Mouse (Mus musculus) midbrain, embryonic 10.5 days (tissue): ENCODE measurements at regions not wholly inside any gene's neighbourhood (a gene's known extent, or its start where the extent isn't known, plus 50 kb on each side); places are given as distances from the start of the nearest gene placed in this dataset.
A peak's percentile ranks its signal among the peaks of the same experiment; 100 is the strongest.

Experiments
- DNase-seq: peaks from one replicate; pipeline ENCODE4 v3.0.0-alpha.2; 2017; ENCODE audit warnings: low spot score
- H3K27ac ChIP-seq: fragments of 300-500 bp; sonication (generic); replicated peaks from 2 replicates; pipeline ENCODE4 v1.5.1; 2016; ENCODE audit warnings: mild to moderate bottlenecking
- H3K27me3 ChIP-seq: fragments of 300-500 bp; sonication (generic); 2 replicates; pipeline ENCODE4 v1.6.1; 2016; ENCODE audit warnings: low read depth, mild to moderate bottlenecking; ENCODE audit not compliant: poor library complexity, severe bottlenecking
- H3K36me3 ChIP-seq: fragments of 300-500 bp; sonication (generic); 2 replicates; pipeline ENCODE4 v1.6.1; 2016; ENCODE audit warnings: mild to moderate bottlenecking, moderate library complexity
- H3K4me1 ChIP-seq: fragments of 300-500 bp; sonication (generic); 2 replicates; pipeline ENCODE4 v1.6.1; 2016
- H3K4me3 ChIP-seq: fragments of 300-500 bp; sonication (generic); 2 replicates; pipeline ENCODE4 v1.5.1; 2016; ENCODE audit warnings: mild to moderate bottlenecking, moderate library complexity
- H3K9me3 ChIP-seq: fragments of 300-500 bp; sonication (generic); replicated peaks from 2 replicates; pipeline ENCODE4 v1.6.1; 2016; ENCODE audit warnings: mild to moderate bottlenecking
- WGBS: fragments of 180-500 bp; shearing (Covaris S2); methylation state at CpG from one replicate; pipeline ENCODE4 v1.1.7; 2016; 5-methylcytosine and 5-hydroxymethylcytosine counted together

DNA sequence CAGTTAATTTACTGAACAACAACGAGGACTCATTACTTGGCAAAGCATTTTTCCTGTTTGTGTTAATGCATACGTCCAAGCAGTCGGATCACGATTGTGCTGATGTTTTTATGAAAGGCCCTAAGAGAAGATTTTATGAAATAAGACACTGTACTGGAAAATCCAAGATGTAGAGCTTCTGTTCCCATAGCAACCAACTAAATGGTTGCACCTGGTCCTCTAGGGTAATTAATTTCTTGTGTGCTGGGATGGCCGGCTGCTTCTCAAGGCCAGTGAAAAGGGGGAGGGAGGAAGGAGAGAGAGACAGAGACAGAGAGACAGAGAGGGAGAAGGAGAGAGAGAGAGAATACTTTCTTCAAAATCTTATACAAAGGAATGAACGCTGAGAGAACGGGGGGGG lies 156.6 kb downstream of the Fam124b start:
- no peak overlapping the region for H3K27ac ChIP-seq
- no peaks in the 10 kb centered on the region for H3K27me3 ChIP-seq
- H3K4me1 ChIP-seq: no peaks in the 10 kb centered on the region
- WGBS: 80% methylated on average over 7 of the region's 7 CpGs
- no peak overlapping the region for H3K4me3 ChIP-seq
- no peaks in the 10 kb centered on the region for H3K9me3 ChIP-seq
- DNase-seq: no peak
- no peaks in the 10 kb centered on the region for H3K36me3 ChIP-seq

- no peaks in the 10 kb centered on the region for H3K27me3 ChIP-seq
- DNase-seq: no peak
- H3K4me3 ChIP-seq: no peak overlapping the region
- no peak overlapping the region for H3K27ac ChIP-seq
- H3K4me1 ChIP-seq: no peaks in the 10 kb centered on the region
- WGBS: 93% methylated on average over 10 of the region's 10 CpGs
- no peaks in the 10 kb centered on the region for H3K36me3 ChIP-seq
- H3K9me3 ChIP-seq: no peaks in the 10 kb centered on the region
Observed at GRCm38 (mm10) chr1:80045141-80045540, 173.1 kb downstream of the Fam124b start.

GRCm38 (mm10) chr1:80040409-80040808 lies 177.9 kb downstream of the Fam124b start:
- no peaks in the 10 kb centered on the region for H3K4me1 ChIP-seq
- no peak overlapping the region for H3K4me3 ChIP-seq
- no peaks in the 10 kb centered on the region for H3K9me3 ChIP-seq
- WGBS: 94% methylated on average over 3 of the region's 3 CpGs
- no peaks in the 10 kb centered on the region for H3K36me3 ChIP-seq
- H3K27me3 ChIP-seq: no peaks in the 10 kb centered on the region
- H3K27ac ChIP-seq: no peak overlapping the region
- no peak for DNase-seq

GRCm38 (mm10) chr1:80039891-80040290 lies 178.4 kb downstream of the Fam124b start:
- WGBS: 71% methylated on average over 3 of the region's 3 CpGs
- Histone ChIP-seq H3K9me3 (no peaks in the 10 kb centered on the region), H3K36me3 (no peaks in the 10 kb centered on the region), H3K4me3 (no peak overlapping the region), H3K4me1 (no peaks in the 10 kb centered on the region), H3K27me3 (no peaks in the 10 kb centered on the region), H3K27ac (no peak overlapping the region)
- no peak for DNase-seq

GRCm38 (mm10) chr1:80039161-80039560 lies 178.2 kb upstream of the Serpine2 start:
- H3K36me3 ChIP-seq: no peaks in the 10 kb centered on the region
- H3K4me3 ChIP-seq: no peak overlapping the region
- WGBS: 86% methylated on average over 4 of the region's 4 CpGs
- H3K4me1 ChIP-seq: no peaks in the 10 kb centered on the region
- H3K27me3 ChIP-seq: no peaks in the 10 kb centered on the region
- no peaks in the 10 kb centered on the region for H3K9me3 ChIP-seq
- no peak for DNase-seq
- H3K27ac ChIP-seq: no peak overlapping the region

- Histone ChIP-seq H3K36me3 (no peaks in the 10 kb centered on the region), H3K4me3 (no peak overlapping the region), H3K4me1 (peaks cover 7% of the 10 kb centered on the region), H3K27me3 (no peaks in the 10 kb centered on the region), H3K27ac (no peak overlapping the region), H3K9me3 (no peaks in the 10 kb centered on the region)
- DNase-seq: no peak
Observed at GRCm38 (mm10) chr1:80038059-80038458, 177.1 kb upstream of the Serpine2 start.

DNA sequence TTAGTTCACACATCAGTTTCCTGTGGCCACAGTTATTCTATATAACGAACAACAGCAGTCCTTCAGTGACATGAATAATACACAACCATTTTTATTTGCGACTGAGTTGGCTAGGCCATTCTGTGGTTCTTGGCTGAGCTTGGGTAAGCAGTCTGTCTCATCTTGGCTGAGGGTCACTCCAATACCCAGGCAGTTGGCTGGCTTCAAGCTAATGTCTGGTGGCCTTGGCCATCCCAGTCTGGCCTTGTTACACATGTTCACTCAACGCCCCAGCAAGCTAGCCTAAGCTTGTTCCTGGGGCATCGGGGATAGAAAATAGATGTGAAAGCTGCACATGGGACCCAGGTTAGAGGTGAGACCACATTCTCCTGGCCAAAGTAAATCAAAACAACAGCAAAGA lies 175.5 kb upstream of the Serpine2 start:
- Histone ChIP-seq H3K27ac (no peak overlapping the region), H3K36me3 (no peaks in the 10 kb centered on the region), H3K4me1 (peaks cover 17% of the 10 kb centered on the region), H3K9me3 (no peaks in the 10 kb centered on the region), H3K27me3 (no peaks in the 10 kb centered on the region), H3K4me3 (no peak overlapping the region)
- WGBS: 95% methylated on average over 4 of the region's 4 CpGs
- DNase-seq: no peak

DNA sequence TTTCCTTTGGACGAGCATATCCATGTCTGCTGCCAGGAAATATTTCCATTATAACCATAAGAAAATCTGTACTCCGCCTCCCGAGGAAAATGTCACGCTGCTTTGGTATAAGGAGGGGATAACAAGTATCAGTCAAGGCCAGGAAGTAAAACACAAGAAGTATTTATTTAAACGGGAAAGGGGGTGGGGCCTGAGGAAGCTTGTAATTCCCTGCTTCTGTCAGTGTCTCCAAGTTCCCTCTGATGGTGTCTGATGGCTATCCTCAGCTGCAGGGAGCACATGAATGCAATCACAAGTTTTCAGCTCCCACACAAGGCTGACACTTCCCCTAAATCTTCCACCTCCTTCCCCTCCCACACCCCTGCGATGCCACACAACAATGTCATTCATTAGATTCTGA lies 172.5 kb upstream of the Serpine2 start:
- H3K36me3 ChIP-seq: no peaks in the 10 kb centered on the region
- no peak for DNase-seq
- WGBS: 71% methylated on average over 6 of the region's 6 CpGs
- H3K4me3 ChIP-seq: no peak overlapping the region
- no peaks in the 10 kb centered on the region for H3K27me3 ChIP-seq
- H3K9me3 ChIP-seq: no peaks in the 10 kb centered on the region
- H3K27ac ChIP-seq: no peak overlapping the region
- H3K4me1 ChIP-seq: peaks cover 17% of the 10 kb centered on the region

GRCm38 (mm10) chr1:80033121-80033520 lies 172.1 kb upstream of the Serpine2 start:
- 58% methylated on average over 2 of the region's 2 CpGs for WGBS
- Histone ChIP-seq H3K4me3 (no peak overlapping the region), H3K9me3 (no peaks in the 10 kb centered on the region), H3K4me1 (peaks cover 17% of the 10 kb centered on the region), H3K36me3 (no peaks in the 10 kb centered on the region), H3K27ac (0 out of 2 replicates have a peak overlapping the region, but pooled peaks have one; percentile 17), H3K27me3 (no peaks in the 10 kb centered on the region)
- no peak for DNase-seq

- no peak overlapping the region for H3K4me3 ChIP-seq
- no peaks in the 10 kb centered on the region for H3K9me3 ChIP-seq
- H3K27me3 ChIP-seq: no peaks in the 10 kb centered on the region
- H3K36me3 ChIP-seq: no peaks in the 10 kb centered on the region
- DNase-seq: no peak
- no peak overlapping the region for H3K27ac ChIP-seq
- H3K4me1 ChIP-seq: peaks cover 17% of the 10 kb centered on the region
Observed at GRCm38 (mm10) chr1:80032464-80032863, 171.5 kb upstream of the Serpine2 start.

DNA sequence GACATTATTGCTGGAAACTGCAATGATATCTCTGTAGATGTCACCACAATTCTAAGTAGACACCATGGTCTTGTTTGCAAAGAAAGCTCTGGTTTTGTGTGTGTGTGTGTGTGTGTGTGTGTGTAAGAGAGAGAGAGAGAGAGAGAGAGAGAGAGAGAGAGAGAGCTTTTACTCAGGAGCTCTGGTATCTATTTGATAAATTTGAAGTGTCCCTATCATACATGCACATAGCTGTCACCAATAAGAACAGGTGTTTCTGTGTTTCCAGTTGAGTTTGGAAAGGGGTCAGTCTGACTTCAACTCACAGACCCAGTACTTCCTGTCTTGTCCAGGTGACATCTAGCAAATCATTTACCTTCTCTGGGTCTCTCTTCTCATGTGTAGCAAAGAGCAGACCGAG lies 169.7 kb upstream of the Serpine2 start:
- no peak for DNase-seq
- 86% methylated on average over 1 of the region's 1 CpGs for WGBS
- H3K27ac ChIP-seq: no peak overlapping the region

GRCm38 (mm10) chr1:80030224-80030623 lies 169.2 kb upstream of the Serpine2 start:
- H3K36me3 ChIP-seq: no peaks in the 10 kb centered on the region
- no peaks in the 10 kb centered on the region for H3K9me3 ChIP-seq
- no peak overlapping the region for H3K27ac ChIP-seq
- no peaks in the 10 kb centered on the region for H3K27me3 ChIP-seq
- no peak overlapping the region for H3K4me3 ChIP-seq
- peaks cover 17% of the 10 kb centered on the region for H3K4me1 ChIP-seq
- 90% methylated on average over 3 of the region's 3 CpGs for WGBS
- no peak for DNase-seq

More for the DNA sequence above, 169.7 kb upstream of the Serpine2 start:
- Histone ChIP-seq H3K9me3 (no peaks in the 10 kb centered on the region), H3K4me3 (no peak overlapping the region), H3K27me3 (no peaks in the 10 kb centered on the region), H3K36me3 (no peaks in the 10 kb centered on the region), H3K4me1 (peaks cover 17% of the 10 kb centered on the region)

DNA sequence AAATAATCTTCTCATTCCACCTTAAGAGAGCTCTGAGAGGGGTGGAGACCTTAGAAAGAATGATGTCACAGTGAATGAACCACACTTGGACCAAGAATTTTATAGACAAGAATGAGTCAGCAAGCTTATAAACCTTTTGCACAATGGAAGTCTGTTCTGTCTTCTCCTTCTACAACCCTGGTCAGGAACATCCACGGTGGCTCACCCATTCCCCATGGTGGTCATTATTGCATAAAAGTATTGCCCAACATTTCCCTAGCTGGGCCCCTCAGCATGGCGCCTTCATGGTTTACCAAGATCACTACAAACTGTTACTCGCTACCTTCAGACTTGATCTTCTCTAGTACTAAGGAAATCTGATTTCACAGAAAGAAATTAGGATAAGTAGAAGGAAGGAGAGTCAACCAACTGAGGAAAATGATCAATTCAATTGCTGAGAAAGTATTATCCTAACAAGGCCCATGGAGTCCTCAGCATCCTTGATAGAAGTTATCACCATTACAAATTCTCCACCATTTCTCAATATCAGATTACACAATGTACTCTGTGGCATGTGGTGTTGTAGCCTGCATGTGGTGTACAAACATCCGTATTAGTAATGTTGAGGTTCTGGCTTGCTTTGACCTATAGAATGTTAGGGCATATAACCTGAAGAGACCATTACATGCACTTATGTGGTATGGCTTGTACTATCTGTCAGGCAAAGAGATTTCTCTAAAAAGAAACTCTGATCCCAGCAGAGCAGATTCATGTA lies 165.1 kb upstream of the Serpine2 start:
- Histone ChIP-seq H3K27me3 (no peaks in the 10 kb centered on the region), H3K4me3 (no peak overlapping the region), H3K4me1 (no peaks in the 10 kb centered on the region), H3K36me3 (no peaks in the 10 kb centered on the region), H3K9me3 (no peaks in the 10 kb centered on the region), H3K27ac (no peak overlapping the region)
- WGBS: 90% methylated on average over 4 of the region's 4 CpGs
- no peak for DNase-seq
